Mouse (Mus musculus) lung, embryonic 15.5 days (tissue): ENCODE measurements around the gene Rnf5. TPM values are rescaled to one million over a fixed set of nuclear protein-coding genes. Genes with fewer than 3 reads are reported as not detected.

Experiments used
- ATAC-seq: fragments of 200-750 bp; cut with Nextera tagmentation; 2 replicates; pipeline ENCODE4 v1.8.0; 2017; ENCODE audit warnings: moderate number of reproducible peaks, borderline replicate concordance; ENCODE audit not compliant: low FRiP score, low TSS enrichment; ENCODE audit errors: extremely low read depth
- H3K27ac ChIP-seq: fragments of 300-500 bp; sonication (generic); 2 replicates; pipeline ENCODE4 v1.5.1; 2015; ENCODE audit warnings: moderate library complexity, mild to moderate bottlenecking, inconsistent platforms
- H3K27me3 ChIP-seq: fragments of 300-500 bp; sonication (generic); 2 replicates; pipeline ENCODE4 v1.6.1; 2015; ENCODE audit warnings: inconsistent platforms
- H3K36me3 ChIP-seq: fragments of 300-500 bp; sonication (generic); 2 replicates; pipeline ENCODE4 v1.6.1; 2015; ENCODE audit warnings: inconsistent platforms
- H3K4me1 ChIP-seq: fragments of 300-500 bp; sonication (generic); 2 replicates; pipeline ENCODE4 v1.6.1; 2015; ENCODE audit warnings: inconsistent platforms
- H3K4me2 ChIP-seq: fragments of 300-500 bp; sonication (generic); 2 replicates; pipeline ENCODE4 v1.6.1; 2015; ENCODE audit warnings: inconsistent platforms, mild to moderate bottlenecking, moderate library complexity
- H3K4me3 ChIP-seq: fragments of 300-500 bp; sonication (generic); 2 replicates; pipeline ENCODE4 v1.5.1; 2015; ENCODE audit warnings: mild to moderate bottlenecking, inconsistent platforms
- H3K9ac ChIP-seq: fragments of 300-500 bp; sonication (generic); 2 replicates; pipeline ENCODE4 v1.6.1; 2015; ENCODE audit warnings: inconsistent platforms
- H3K9me3 ChIP-seq: fragments of 300-500 bp; sonication (generic); 2 replicates; pipeline ENCODE4 v1.6.1; 2016; ENCODE audit warnings: inconsistent platforms
- WGBS: fragments of 180-500 bp; shearing (Covaris S2); methylation state at CpG from one replicate; pipeline ENCODE4 v1.1.7; 2015; 5-methylcytosine and 5-hydroxymethylcytosine counted together
- polyA plus RNA-seq: library from polyadenylated mRNA; unstranded; fragments of >200 nt; fragmentation: Nextera tagmentation; extraction: Ambion mirVana; gene quantifications from 2 replicates; pipeline ENCODE4 v1.2.1, GENCODE M21; 2015

The Rnf5 gene
- polyA plus RNA-seq, 1 experiment from 2014 or later: 122 TPM

DNA sequence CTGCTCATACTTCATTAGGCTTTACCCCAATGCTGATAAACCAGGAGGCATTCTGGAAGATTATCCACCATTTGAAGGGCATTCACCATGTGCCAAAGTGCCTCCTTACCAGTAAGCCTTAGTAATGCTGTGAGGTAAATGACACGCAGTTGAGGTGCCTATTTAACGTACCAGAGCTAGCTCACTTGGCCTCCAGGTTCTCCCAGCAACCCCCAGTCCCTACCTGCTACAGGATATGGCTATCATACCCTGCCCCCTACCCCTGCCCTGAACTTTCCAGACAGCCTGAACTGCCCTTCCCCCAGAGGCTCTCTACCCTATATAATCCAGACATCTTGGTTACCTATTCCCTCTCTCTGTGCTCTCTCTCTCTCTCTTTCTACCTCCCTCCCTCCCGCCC is 14.7 kb downstream of the Rnf5 start:
- H3K36me3 ChIP-seq: no peaks in the 10 kb centered on the region
- peaks cover 58% of the 10 kb centered on the region for H3K4me1 ChIP-seq
- H3K9me3 ChIP-seq: no peaks in the 10 kb centered on the region
- H3K27ac ChIP-seq: no peak overlapping the region
- peak overlapping the region; percentile 96 for H3K4me2 ChIP-seq
- H3K27me3 ChIP-seq: no peaks in the 10 kb centered on the region
- H3K9ac ChIP-seq: 0 out of 2 replicates have a peak overlapping the region, but pooled peaks have one; percentile 98
- ATAC-seq: no peak
- H3K4me3 ChIP-seq: no peak overlapping the region; the same call in 1 of the 2 replicates
- 69% methylated on average over 3 of the region's 3 CpGs for WGBS

- Histone ChIP-seq H3K9ac (peak overlapping the region; percentile 98), H3K27ac (peak overlapping the region; percentile 99), H3K4me3 (peak overlapping the region; percentile 83), H3K27me3 (no peaks in the 10 kb centered on the region), H3K9me3 (no peaks in the 10 kb centered on the region), H3K4me1 (peaks cover 51% of the 10 kb centered on the region), H3K4me2 (peak overlapping the region; percentile 96), H3K36me3 (no peaks in the 10 kb centered on the region)
- no peak for ATAC-seq
- 2% methylated on average over 19 of the region's 19 CpGs for WGBS
Measured at GRCm38 (mm10) chr17:34587814-34588213, 15.7 kb downstream of the Rnf5 start.

DNA sequence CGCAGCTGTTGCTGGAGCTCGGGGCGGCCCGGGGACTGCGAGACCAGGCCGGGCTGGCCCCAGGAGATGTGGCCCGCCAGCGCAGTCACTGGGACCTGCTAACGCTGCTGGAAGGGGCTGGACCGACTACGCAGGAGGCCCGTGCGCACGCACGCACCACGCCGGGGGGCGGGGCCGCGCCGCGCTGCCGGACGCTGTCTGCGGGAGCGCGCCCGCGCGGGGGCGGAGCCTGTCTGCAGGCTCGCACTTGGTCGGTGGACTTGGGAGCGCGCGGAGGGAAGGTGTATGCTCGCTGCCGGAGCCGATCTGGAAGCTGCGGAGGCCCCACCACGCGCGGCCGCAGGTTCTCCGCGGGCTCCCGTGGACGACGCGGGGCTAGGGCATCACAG is 16.1 kb downstream of the Rnf5 start:
- Histone ChIP-seq H3K27ac (peak overlapping the region; percentile 99), H3K36me3 (no peaks in the 10 kb centered on the region), H3K4me2 (peak overlapping the region; percentile 96), H3K4me1 (peaks cover 51% of the 10 kb centered on the region), H3K9ac (peak overlapping the region; percentile 98), H3K4me3 (peak overlapping the region; percentile 83), H3K9me3 (no peaks in the 10 kb centered on the region), H3K27me3 (no peaks in the 10 kb centered on the region)
- ATAC-seq: peak; percentile 84
- WGBS: under 1% methylated on average over 48 of the region's 50 CpGs

GRCm38 (mm10) chr17:34586796-34587422 is 16.6 kb downstream of the Rnf5 start:
- Histone ChIP-seq H3K9ac (peak overlapping the region; percentile 98), H3K4me1 (peaks cover 51% of the 10 kb centered on the region), H3K4me2 (peak overlapping the region; percentile 96), H3K36me3 (no peaks in the 10 kb centered on the region), H3K27me3 (no peaks in the 10 kb centered on the region), H3K9me3 (no peaks in the 10 kb centered on the region), H3K4me3 (peak overlapping the region; percentile 83), H3K27ac (peak overlapping the region; percentile 99)
- 2% methylated on average over 38 of the region's 38 CpGs for WGBS
- peak; percentile 82 for ATAC-seq

GRCm38 (mm10) chr17:34585877-34586771 is 17.4 kb downstream of the Rnf5 start:
- peak overlapping the region; percentile 99 for H3K27ac ChIP-seq
- ATAC-seq: no peak
- peaks cover 46% of the 10 kb centered on the region for H3K4me1 ChIP-seq
- H3K4me2 ChIP-seq: peak overlapping the region; percentile 96
- no peaks in the 10 kb centered on the region for H3K36me3 ChIP-seq
- H3K9ac ChIP-seq: peak overlapping the region; percentile 98
- H3K4me3 ChIP-seq: peak overlapping the region; percentile 83
- 24% methylated on average over 32 of the region's 32 CpGs for WGBS
- no peaks in the 10 kb centered on the region for H3K9me3 ChIP-seq
- no peaks in the 10 kb centered on the region for H3K27me3 ChIP-seq

- ATAC-seq: no peak
- Histone ChIP-seq H3K27ac (no peak overlapping the region), H3K36me3 (no peaks in the 10 kb centered on the region), H3K4me2 (no peak overlapping the region), H3K4me1 (peaks cover 36% of the 10 kb centered on the region), H3K9ac (no peak overlapping the region), H3K27me3 (no peaks in the 10 kb centered on the region), H3K9me3 (no peaks in the 10 kb centered on the region), H3K4me3 (no peak overlapping the region)
- 91% methylated on average over 8 of the region's 8 CpGs for WGBS
Measured at GRCm38 (mm10) chr17:34585121-34585520, 18.4 kb downstream of the Rnf5 start.

DNA sequence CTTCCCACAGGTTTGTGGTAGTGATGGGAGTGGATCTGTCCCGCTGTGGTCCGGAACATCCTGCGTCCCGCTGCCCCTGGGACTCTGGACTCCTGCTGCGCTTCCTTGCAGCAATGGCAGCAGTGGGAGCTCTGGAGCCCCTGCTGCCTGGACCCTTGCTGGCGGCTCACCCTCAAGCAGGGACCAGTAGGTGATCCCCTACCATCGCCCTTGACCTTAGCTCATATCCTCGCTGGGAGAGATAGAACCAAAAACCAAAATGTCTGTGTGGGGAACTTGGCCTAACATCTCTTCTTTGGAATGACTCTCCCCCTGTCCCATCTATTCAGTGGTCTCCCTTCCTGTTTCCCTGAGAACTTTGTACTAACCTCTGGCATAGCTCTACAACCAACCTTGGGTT is 19.7 kb downstream of the Rnf5 start:
- 91% methylated on average over 8 of the region's 8 CpGs for WGBS
- no peaks in the 10 kb centered on the region for H3K36me3 ChIP-seq
- no peak overlapping the region for H3K4me3 ChIP-seq
- peaks cover 23% of the 10 kb centered on the region for H3K4me1 ChIP-seq
- no peaks in the 10 kb centered on the region for H3K9me3 ChIP-seq
- H3K27ac ChIP-seq: no peak overlapping the region
- no peak for ATAC-seq
- H3K27me3 ChIP-seq: no peaks in the 10 kb centered on the region
- no peak overlapping the region for H3K4me2 ChIP-seq
- no peak overlapping the region for H3K9ac ChIP-seq

- H3K27me3 ChIP-seq: no peaks in the 10 kb centered on the region
- 53% methylated on average over 7 of the region's 7 CpGs for WGBS
Measured at GRCm38 (mm10) chr17:34583397-34583796, 20.1 kb downstream of the Rnf5 start.

GRCm38 (mm10) chr17:34582528-34582927 is 21.0 kb downstream of the Rnf5 start:
- Histone ChIP-seq H3K36me3 (no peaks in the 10 kb centered on the region), H3K4me2 (no peak overlapping the region)
- whole genome bisulfite sequencing: 73% methylated on average over 12 of the region's 12 CpGs

More at GRCm38 (mm10) chr17:34583397-34583796, 20.1 kb downstream of the Rnf5 start:
- Histone ChIP-seq H3K9me3 (no peaks in the 10 kb centered on the region), H3K4me3 (no peak overlapping the region), H3K36me3 (no peaks in the 10 kb centered on the region), H3K9ac (no peak overlapping the region), H3K4me1 (peaks cover 19% of the 10 kb centered on the region), H3K4me2 (no peak overlapping the region), H3K27ac (no peak overlapping the region)
- no peak for ATAC-seq

DNA sequence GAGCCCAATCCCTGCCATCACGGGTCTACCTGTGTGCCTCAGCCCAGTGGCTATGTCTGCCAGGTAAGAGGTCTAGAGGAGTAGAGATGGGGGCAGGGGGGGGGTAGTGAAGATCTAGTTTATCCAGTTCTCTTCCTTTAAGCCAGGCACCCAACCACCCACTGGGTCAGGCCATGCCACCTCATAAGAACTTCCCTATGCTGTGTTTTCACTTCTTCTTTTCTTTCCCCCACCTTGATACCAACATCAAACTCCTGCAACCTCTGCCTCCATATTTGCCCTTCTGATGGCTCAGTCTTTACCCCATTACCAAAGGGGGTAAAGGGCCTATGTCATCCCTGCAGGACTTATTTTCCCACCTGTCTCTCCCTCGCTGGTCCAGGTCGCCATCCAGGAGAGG is 25.4 kb downstream of the Rnf5 start:
- ATAC-seq: no peak
- H3K4me2 ChIP-seq: no peak overlapping the region
- WGBS: 86% methylated on average over 3 of the region's 3 CpGs
- no peaks in the 10 kb centered on the region for H3K9me3 ChIP-seq
- H3K4me3 ChIP-seq: no peak overlapping the region
- no peak overlapping the region for H3K9ac ChIP-seq
- H3K27ac ChIP-seq: no peak overlapping the region
- peaks cover 4% of the 10 kb centered on the region; the same call in 1 of the 2 replicates for H3K4me1 ChIP-seq
- no peaks in the 10 kb centered on the region for H3K27me3 ChIP-seq
- H3K36me3 ChIP-seq: no peaks in the 10 kb centered on the region

More at GRCm38 (mm10) chr17:34582528-34582927, 21.0 kb downstream of the Rnf5 start:
- no peak overlapping the region for H3K27ac ChIP-seq
- ATAC-seq: no peak
- no peaks in the 10 kb centered on the region for H3K9me3 ChIP-seq
- H3K4me3 ChIP-seq: no peak overlapping the region
- H3K4me1 ChIP-seq: peaks cover 12% of the 10 kb centered on the region
- no peak overlapping the region for H3K9ac ChIP-seq
- H3K27me3 ChIP-seq: no peaks in the 10 kb centered on the region

- no peaks in the 10 kb centered on the region for H3K9me3 ChIP-seq
- H3K4me1 ChIP-seq: peaks cover 4% of the 10 kb centered on the region; the same call in 1 of the 2 replicates
- no peak overlapping the region for H3K4me3 ChIP-seq
- no peak overlapping the region for H3K4me2 ChIP-seq
- 47% methylated on average over 5 of the region's 5 CpGs for WGBS
- H3K9ac ChIP-seq: no peak overlapping the region
- no peaks in the 10 kb centered on the region for H3K36me3 ChIP-seq
- no peak overlapping the region for H3K27ac ChIP-seq
- H3K27me3 ChIP-seq: no peaks in the 10 kb centered on the region
- ATAC-seq: no peak
Measured at GRCm38 (mm10) chr17:34576577-34576976, 26.9 kb downstream of the Rnf5 start.

GRCm38 (mm10) chr17:34572361-34572760 is 31.1 kb downstream of the Rnf5 start:
- no peak overlapping the region for H3K4me3 ChIP-seq
- no peak overlapping the region for H3K27ac ChIP-seq
- H3K36me3 ChIP-seq: no peaks in the 10 kb centered on the region
- no peak for ATAC-seq
- WGBS: 13% methylated on average over 15 of the region's 15 CpGs
- H3K9ac ChIP-seq: no peak overlapping the region
- H3K4me1 ChIP-seq: peaks cover 4% of the 10 kb centered on the region; the same call in 1 of the 2 replicates
- no peaks in the 10 kb centered on the region for H3K9me3 ChIP-seq
- no peaks in the 10 kb centered on the region for H3K27me3 ChIP-seq
- H3K4me2 ChIP-seq: no peak overlapping the region
